Mouse (Mus musculus) heart, adult 2 months (tissue): ENCODE results near the gene Gpld1.

ENCODE experiments used
- CTCF ChIP-seq: fragments of 200-600 bp; IDR thresholded peaks from 2 replicates; pipeline ENCODE4 v1.8.1; 2022; ENCODE audit warnings: antibody characterized with exemption, mild to moderate bottlenecking, moderate library complexity
- POLR2A ChIP-seq: fragments of 200-500 bp; IDR thresholded peaks from 2 replicates; pipeline ENCODE4 v1.6.1; 2011; ENCODE audit warnings: mild to moderate bottlenecking, low read depth, low read length, control low read depth; ENCODE audit not compliant: insufficient read depth

GRCm38 (mm10) chr13:24948870-24949269, 5.9 kb downstream of the Gpld1 start:
- no peak for TF ChIP-seq POLR2A
- TF ChIP-seq CTCF: no peak
